Mouse (Mus musculus): ENCODE results near the gene Pkp1.

GRCm38 (mm10) chr1:135892233-135892632 lies 26.8 kb downstream of the Pkp1 start:
- TF ChIP-seq FLI1 (IDR thresholded peaks at IDR 0.05; ENCODE audit: low read length), result no peak
- TF ChIP-seq GATA1 (IDR thresholded peaks at IDR 0.05; ENCODE audit: borderline replicate concordance, low read length), result no peak
